Mouse (Mus musculus): ENCODE results near the gene Wnk4. TPM values are rescaled to one million over a fixed set of nuclear protein-coding genes. Genes with fewer than 3 reads are reported as not detected.

Wnk4 gene
- polyA plus RNA-seq, 1 experiment from 2014 or later, result 23.5 TPM

DNA sequence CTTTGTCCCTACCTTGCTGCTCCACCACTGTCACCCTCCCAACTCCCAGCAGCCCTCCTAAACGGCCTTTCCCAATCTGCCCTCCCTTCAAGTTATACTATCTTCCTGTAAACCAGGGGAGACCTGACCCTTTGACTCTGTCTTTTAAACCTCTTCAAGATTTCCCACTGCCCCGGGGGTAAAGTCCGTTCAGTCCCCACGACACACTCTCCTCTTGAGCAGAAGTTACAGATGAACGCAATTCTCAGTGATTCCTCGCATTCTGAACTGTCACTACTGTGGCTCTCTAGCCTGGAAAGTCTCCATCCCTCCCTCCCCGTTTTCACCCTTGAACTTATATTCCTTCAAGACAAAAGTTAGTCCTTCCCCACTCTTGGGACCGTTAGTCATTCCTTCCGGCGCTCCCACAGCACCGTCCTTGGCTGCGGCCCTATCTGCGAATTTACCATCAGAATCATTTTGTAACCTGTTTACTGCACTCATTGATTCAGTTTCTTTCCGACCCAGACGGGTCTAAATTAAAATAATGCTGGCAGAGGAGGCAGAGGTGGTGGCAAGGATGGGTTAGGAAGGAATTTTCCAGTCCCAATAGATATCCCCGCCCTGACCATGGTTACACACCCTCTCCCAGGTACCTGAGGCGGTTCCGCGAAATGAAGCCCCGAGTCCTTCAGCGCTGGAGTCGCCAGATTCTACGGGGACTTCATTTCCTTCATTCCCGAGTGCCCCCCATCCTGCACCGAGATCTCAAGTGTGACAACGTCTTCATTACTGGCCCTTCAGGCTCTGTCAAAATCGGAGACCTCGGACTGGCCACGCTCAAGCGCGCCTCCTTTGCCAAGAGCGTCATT is 3.0 kb downstream of the Wnk4 start:
- Histone ChIP-seq H3K4me2 (ENCODE audit: low read depth, low read length) (peak overlapping the region; percentile 88), H3K4me1 (ENCODE audit: control insufficient read depth, insufficient read depth, low read length) (peaks cover 46% of the 10 kb centered on the region)

DNA sequence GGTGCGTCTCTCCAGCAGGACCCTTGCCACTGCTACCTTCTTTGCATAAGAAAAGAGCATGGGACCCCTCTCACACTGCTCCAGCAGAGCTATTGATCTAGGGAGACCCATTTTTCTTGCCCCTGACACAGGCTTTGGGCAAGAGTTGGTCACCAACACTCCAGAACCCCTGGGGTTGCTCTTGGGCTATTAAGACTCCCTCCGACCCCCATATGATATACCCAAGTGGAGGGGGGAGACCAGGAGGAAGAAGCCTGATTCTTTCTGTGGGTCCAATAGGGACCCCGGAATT is 3.6 kb downstream of the Wnk4 start:
- Histone ChIP-seq H3K4me2 (ENCODE audit: low read depth, low read length) (no peak overlapping the region), H3K27ac (ENCODE audit: low read length) (no peak overlapping the region), H3K9me3 (replicated peaks; ENCODE audit: control insufficient read depth, low read length) (no peaks in the 10 kb centered on the region), H3K36me3 (ENCODE audit: control insufficient read depth, insufficient read depth, low read length) (peaks cover under 1% of the 10 kb centered on the region; the same call in 1 of the 2 replicates), H3K4me1 (ENCODE audit: control insufficient read depth, insufficient read depth, low read length) (peaks cover 42% of the 10 kb centered on the region), H3K9ac (ENCODE audit: low read length) (no peak overlapping the region), H3K27me3 (ENCODE audit: control insufficient read depth, insufficient read depth, low read length) (peaks cover 17% of the 10 kb centered on the region), H3K4me3 (replicated peaks; ENCODE audit: low read length) (no peak overlapping the region)
- WGBS, result 44% methylated on average over 3 of the region's 3 CpGs
- ATAC-seq (ENCODE audit: insufficient read depth, low FRiP score), result no peak

More for the DNA sequence above, 3.0 kb downstream of the Wnk4 start:
- H3K27me3 ChIP-seq (ENCODE audit: control insufficient read depth, insufficient read depth, low read length), result peaks cover 17% of the 10 kb centered on the region
- no peak overlapping the region for H3K27ac ChIP-seq (ENCODE audit: low read length)
- H3K36me3 ChIP-seq (ENCODE audit: control insufficient read depth, insufficient read depth, low read length), result peaks cover 3% of the 10 kb centered on the region; the same call in 1 of the 2 replicates
- no peaks in the 10 kb centered on the region for H3K9me3 ChIP-seq (replicated peaks; ENCODE audit: control insufficient read depth, low read length)
- peak overlapping the region; percentile 62; the same call in 1 of the 2 replicates for H3K4me3 ChIP-seq (replicated peaks; ENCODE audit: low read length)
- WGBS, result 30% methylated on average over 32 of the region's 32 CpGs
- no peak overlapping the region for H3K9ac ChIP-seq (ENCODE audit: low read length)
- no peak for ATAC-seq (ENCODE audit: insufficient read depth, low FRiP score)

DNA sequence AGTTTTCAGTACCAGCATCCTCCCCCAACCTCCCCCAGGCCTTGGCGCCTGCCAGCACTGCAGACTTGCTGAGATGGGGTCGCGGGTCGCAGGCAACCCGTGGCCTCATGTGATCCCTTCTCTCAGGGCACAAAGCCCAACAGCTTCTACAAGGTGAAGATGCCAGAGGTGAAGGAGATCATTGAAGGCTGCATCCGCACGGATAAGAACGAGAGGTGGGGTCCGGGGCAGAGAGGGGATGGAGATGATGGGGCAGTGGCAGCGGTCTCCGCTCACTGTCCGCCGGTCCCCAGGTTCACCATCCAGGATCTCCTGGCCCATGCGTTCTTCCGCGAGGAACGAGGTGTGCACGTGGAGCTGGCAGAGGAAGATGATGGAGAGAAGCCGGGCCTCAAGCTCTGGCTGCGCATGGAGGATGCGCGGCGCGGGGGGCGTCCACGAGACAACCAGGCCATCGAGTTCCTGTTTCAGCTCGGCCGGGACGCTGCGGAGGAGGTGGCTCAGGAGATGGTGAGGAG is 4.6 kb downstream of the Wnk4 start:
- H3K4me1 ChIP-seq (ENCODE audit: control insufficient read depth, insufficient read depth, low read length), result peaks cover 35% of the 10 kb centered on the region
- 26% methylated on average over 31 of the region's 31 CpGs for WGBS
- H3K4me2 ChIP-seq (ENCODE audit: low read depth, low read length), result peak overlapping the region; percentile 50

GRCm38 (mm10) chr11:101265906-101266305 is 5.5 kb downstream of the Wnk4 start:
- Histone ChIP-seq H3K9me3 (replicated peaks; ENCODE audit: control insufficient read depth, low read length) (no peaks in the 10 kb centered on the region), H3K9ac (ENCODE audit: low read length) (no peak overlapping the region; the same call in 1 of the 2 replicates), H3K4me1 (ENCODE audit: control insufficient read depth, insufficient read depth, low read length) (peaks cover 32% of the 10 kb centered on the region), H3K36me3 (ENCODE audit: control insufficient read depth, insufficient read depth, low read length) (no peaks in the 10 kb centered on the region), H3K27me3 (ENCODE audit: control insufficient read depth, insufficient read depth, low read length) (peaks cover 17% of the 10 kb centered on the region), H3K27ac (ENCODE audit: low read length) (no peak overlapping the region), H3K4me3 (replicated peaks; ENCODE audit: low read length) (no peak overlapping the region), H3K4me2 (ENCODE audit: low read depth, low read length) (no peak overlapping the region)
- WGBS, result 45% methylated on average over 6 of the region's 6 CpGs
- no peak for ATAC-seq (ENCODE audit: insufficient read depth, low FRiP score)

More for the DNA sequence above, 4.6 kb downstream of the Wnk4 start:
- Histone ChIP-seq H3K9ac (ENCODE audit: low read length) (peak overlapping the region; percentile 52), H3K27me3 (ENCODE audit: control insufficient read depth, insufficient read depth, low read length) (peaks cover 17% of the 10 kb centered on the region), H3K27ac (ENCODE audit: low read length) (no peak overlapping the region), H3K9me3 (replicated peaks; ENCODE audit: control insufficient read depth, low read length) (no peaks in the 10 kb centered on the region), H3K36me3 (ENCODE audit: control insufficient read depth, insufficient read depth, low read length) (no peaks in the 10 kb centered on the region), H3K4me3 (replicated peaks; ENCODE audit: low read length) (peak overlapping the region; percentile 30)
- ATAC-seq (ENCODE audit: insufficient read depth, low FRiP score), result no peak

- Histone ChIP-seq H3K9ac (ENCODE audit: low read length) (no peak overlapping the region), H3K27ac (ENCODE audit: low read length) (no peak overlapping the region), H3K27me3 (ENCODE audit: control insufficient read depth, insufficient read depth, low read length) (0 out of 2 replicates have a peak, but pooled peaks cover 8% of the 10 kb centered on the region), H3K4me2 (ENCODE audit: low read depth, low read length) (no peak overlapping the region), H3K9me3 (replicated peaks; ENCODE audit: control insufficient read depth, low read length) (no peaks in the 10 kb centered on the region), H3K36me3 (ENCODE audit: control insufficient read depth, insufficient read depth, low read length) (no peaks in the 10 kb centered on the region), H3K4me1 (ENCODE audit: control insufficient read depth, insufficient read depth, low read length) (peaks cover 13% of the 10 kb centered on the region; the same call in 1 of the 2 replicates), H3K4me3 (replicated peaks; ENCODE audit: low read length) (no peak overlapping the region)
- WGBS, result 22% methylated on average over 10 of the region's 10 CpGs
- no peak for ATAC-seq (ENCODE audit: insufficient read depth, low FRiP score)
These were observed 9.3 kb downstream of the Wnk4 start for GRCm38 (mm10) chr11:101269577-101270116.

DNA sequence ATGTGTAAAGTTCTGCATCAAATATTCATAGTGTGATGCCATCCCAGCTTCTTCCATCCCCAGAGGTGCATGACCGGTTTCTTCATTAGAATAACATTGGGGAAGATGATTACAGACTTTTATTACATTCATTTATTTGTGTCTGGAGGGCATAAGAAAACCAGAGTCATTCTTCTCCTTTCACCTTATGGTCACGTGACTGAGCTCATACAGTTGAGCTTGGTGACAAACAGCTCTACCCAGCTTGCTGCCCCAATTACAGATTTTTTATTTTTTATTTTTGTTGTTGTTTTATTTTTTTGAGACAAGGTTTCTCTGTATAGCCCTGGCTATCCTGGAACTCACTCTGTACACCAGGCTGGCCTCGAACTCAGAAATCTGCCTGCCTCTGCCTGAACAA is 12.1 kb downstream of the Wnk4 start:
- no peak for ATAC-seq (ENCODE audit: insufficient read depth, low FRiP score)
- no peaks in the 10 kb centered on the region for H3K9me3 ChIP-seq (replicated peaks; ENCODE audit: control insufficient read depth, low read length)
- 85% methylated on average over 3 of the region's 3 CpGs for WGBS
- no peak overlapping the region for H3K9ac ChIP-seq (ENCODE audit: low read length)
- H3K27ac ChIP-seq (ENCODE audit: low read length), result no peak overlapping the region
- H3K36me3 ChIP-seq (ENCODE audit: control insufficient read depth, insufficient read depth, low read length), result no peaks in the 10 kb centered on the region
- no peaks in the 10 kb centered on the region for H3K27me3 ChIP-seq (ENCODE audit: control insufficient read depth, insufficient read depth, low read length)
- peaks cover 17% of the 10 kb centered on the region for H3K4me1 ChIP-seq (ENCODE audit: control insufficient read depth, insufficient read depth, low read length)
- H3K4me3 ChIP-seq (replicated peaks; ENCODE audit: low read length), result no peak overlapping the region
- no peak overlapping the region for H3K4me2 ChIP-seq (ENCODE audit: low read depth, low read length)

- Histone ChIP-seq H3K36me3 (ENCODE audit: control insufficient read depth, insufficient read depth, low read length) (no peaks in the 10 kb centered on the region), H3K4me1 (ENCODE audit: control insufficient read depth, insufficient read depth, low read length) (peaks cover 25% of the 10 kb centered on the region), H3K27me3 (ENCODE audit: control insufficient read depth, insufficient read depth, low read length) (no peaks in the 10 kb centered on the region), H3K4me3 (replicated peaks; ENCODE audit: low read length) (no peak overlapping the region), H3K27ac (ENCODE audit: low read length) (no peak overlapping the region), H3K9me3 (replicated peaks; ENCODE audit: control insufficient read depth, low read length) (no peaks in the 10 kb centered on the region), H3K9ac (ENCODE audit: low read length) (no peak overlapping the region), H3K4me2 (ENCODE audit: low read depth, low read length) (no peak overlapping the region)
- no peak for ATAC-seq (ENCODE audit: insufficient read depth, low FRiP score)
- 72% methylated on average over 4 of the region's 4 CpGs for WGBS
These were observed 14.9 kb downstream of the Wnk4 start for GRCm38 (mm10) chr11:101275309-101275708.

DNA sequence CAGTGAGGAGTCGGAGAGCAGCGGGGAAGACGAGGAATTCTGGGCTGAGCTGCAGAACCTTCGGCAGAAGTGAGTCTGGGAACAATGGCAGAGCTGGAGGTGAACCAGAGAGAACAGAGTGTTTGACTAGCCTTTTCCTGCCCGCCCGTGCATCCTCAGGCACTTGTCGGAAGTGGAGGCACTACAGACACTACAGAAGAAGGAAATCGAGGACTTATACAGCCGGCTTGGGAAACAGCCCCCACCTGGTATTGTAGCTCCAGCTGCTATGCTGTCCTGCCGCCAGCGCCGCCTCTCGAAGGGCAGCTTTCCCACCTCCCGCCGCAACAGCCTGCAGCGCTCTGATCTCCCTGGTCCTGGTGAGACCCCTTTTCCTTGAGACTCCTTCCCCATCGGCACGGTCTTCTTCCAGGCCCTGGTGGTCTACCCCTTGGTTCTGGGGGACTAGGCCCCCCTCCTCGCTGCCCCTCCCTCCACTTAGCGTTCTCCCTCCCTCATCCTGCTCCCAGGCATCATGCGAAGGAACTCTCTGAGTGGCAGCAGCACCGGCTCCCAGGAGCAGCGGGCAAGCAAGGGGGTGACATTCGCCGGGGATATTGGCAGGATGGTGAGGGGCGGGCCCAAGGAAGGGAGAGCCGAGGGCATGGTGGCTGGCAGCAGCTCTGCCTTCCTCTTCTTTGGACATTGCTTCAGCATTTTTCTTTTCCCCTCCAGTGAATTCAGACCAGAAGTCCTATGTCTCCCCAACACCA is 16.1 kb downstream of the Wnk4 start:
- no peak for ATAC-seq (ENCODE audit: insufficient read depth, low FRiP score)
- Histone ChIP-seq H3K9ac (ENCODE audit: low read length) (peak overlapping the region; percentile 77), H3K4me2 (ENCODE audit: low read depth, low read length) (peak overlapping the region; percentile 88), H3K4me3 (replicated peaks; ENCODE audit: low read length) (peak overlapping the region; percentile 61; the same call in 1 of the 2 replicates), H3K9me3 (replicated peaks; ENCODE audit: control insufficient read depth, low read length) (no peaks in the 10 kb centered on the region), H3K27me3 (ENCODE audit: control insufficient read depth, insufficient read depth, low read length) (no peaks in the 10 kb centered on the region), H3K36me3 (ENCODE audit: control insufficient read depth, insufficient read depth, low read length) (no peaks in the 10 kb centered on the region), H3K4me1 (ENCODE audit: control insufficient read depth, insufficient read depth, low read length) (peaks cover 25% of the 10 kb centered on the region), H3K27ac (ENCODE audit: low read length) (peak overlapping the region; percentile 83; the same call in 1 of the 2 replicates)
- 35% methylated on average over 27 of the region's 27 CpGs for WGBS
